Mouse (Mus musculus): ENCODE results near the gene F2rl1. TPM values are rescaled to one million over a fixed set of nuclear protein-coding genes. Genes with fewer than 3 reads are reported as not detected.
"Not testable (repeated sequence)": the region's sequence is repeated elsewhere in the genome, so short reads cannot be mapped to it uniquely, and the experiment has no call there.

Gene F2rl1
- polyA plus RNA-seq, 1 experiment from 2014 or later = 1.8 TPM

DNA sequence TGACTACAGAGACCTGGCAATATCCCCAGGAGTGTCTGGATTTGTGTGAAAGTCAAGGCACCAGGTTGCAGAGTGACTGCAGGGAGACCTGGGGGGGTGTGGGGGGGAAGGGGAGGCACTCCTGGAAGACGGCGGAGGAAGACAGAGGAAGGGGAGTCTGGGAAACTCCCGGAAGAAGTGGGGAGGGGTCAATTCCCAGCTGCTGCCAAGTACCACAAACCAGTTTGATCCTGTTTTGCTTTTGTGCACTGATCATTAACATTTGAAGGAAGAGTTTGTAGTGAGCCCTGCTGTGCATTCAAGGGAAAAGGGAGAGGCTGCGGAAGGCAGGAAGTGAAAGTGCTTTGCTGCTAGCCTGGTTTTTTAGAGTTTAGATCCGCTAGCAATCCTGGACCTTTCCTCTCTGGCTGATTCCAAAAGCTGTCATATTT, 9.1 kb upstream of the F2rl1 start:
- DNase-seq (ENCODE audit: low spot score) = no peak

DNA sequence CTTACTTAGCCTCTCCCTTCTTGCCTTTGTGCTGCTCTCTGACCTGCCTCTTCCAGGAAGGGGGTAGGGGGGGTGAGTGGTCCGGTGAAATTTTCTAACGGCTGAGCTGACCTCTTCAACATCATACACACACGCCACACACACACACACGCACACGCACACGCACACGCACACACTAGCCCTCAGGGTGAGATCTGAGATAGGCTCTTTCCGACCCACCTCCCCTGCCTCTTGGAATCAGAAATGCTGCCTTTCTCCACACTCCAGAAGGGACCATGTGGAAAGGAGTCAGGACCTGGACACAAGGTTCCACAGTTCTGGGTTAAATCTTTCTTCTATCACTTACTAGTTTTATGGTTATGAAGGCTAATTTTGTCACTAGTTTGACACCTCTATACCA, 8.6 kb upstream of the F2rl1 start:
- no peak for DNase-seq (ENCODE audit: low spot score)

DNA sequence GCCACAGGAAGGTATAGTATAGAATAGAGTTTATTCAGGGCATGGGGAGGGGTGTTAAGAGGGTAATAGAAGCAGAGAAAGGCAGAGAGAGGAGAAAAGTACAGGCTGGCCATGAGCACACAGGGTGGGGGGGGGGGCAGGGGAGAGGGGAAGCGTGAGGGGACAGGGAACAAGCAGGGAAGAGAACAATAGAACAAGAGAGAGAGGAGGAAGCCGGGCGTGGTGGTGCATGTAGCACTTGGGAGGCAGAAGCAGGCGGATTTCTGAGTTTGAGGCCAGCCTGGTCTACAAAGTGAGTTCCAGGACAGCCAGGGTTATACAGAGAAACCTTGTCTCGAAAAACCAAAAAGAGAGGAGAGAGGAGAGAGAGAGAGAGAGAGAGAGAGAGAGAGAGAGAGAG, 8.1 kb upstream of the F2rl1 start:
- DNase-seq (ENCODE audit: low spot score) = not testable (repeated sequence)

DNA sequence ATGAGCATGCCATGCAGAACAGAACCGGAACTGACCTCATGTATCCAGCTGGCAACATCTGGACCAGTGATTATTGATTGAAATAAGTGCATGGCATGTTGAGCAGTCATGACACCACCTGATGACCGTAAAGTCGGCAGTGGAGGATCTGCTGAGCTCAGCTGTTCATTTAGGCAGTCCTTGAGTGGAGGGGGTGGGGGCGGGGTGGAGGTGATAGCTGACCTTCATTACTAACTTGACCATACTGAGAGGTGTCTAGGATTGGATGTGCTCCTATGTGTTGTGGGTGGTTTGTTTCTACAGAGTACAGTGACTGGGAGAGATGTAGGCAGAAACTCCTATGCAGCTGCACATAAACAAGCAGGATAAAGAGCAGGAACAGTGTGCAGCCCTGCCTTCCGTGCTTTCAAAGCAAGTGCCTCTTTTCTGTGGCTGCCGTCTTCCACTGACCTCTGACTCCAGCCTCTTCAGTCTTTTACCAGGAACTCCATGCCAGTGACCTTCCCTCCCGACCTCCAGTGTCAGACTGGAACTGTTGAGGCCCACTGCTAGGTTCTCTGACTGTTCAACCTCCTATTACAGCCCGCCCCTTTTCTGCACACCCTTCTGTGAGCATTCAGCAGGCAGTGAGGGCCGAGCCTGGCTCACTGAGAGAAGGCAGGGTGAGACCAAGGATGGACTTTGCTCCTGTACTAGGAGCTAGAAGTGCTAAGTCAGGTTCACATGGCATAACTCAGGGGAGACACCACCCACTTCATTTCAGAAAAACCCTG, 6.4 kb upstream of the F2rl1 start:
- no peak for DNase-seq (ENCODE audit: low spot score)

DNA sequence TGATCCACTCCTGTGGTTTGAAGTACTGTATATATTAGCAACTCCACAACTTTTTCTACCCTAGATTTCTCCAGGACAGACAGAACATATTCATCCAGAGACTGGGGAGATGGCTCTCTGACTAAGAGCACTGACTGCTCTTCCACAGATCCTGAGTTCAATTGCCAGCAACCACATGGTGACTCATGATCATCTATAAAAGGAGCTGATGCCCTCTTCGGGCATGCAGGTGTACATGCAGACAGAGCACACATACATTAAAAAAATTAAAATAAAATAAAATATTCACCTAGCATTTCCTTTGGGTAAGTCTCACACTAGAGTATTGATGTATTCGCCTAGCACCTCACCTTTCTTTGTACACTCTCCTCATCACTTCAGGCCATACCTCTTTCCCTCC, 4.2 kb upstream of the F2rl1 start:
- DNase-seq (ENCODE audit: low spot score) = no peak

DNA sequence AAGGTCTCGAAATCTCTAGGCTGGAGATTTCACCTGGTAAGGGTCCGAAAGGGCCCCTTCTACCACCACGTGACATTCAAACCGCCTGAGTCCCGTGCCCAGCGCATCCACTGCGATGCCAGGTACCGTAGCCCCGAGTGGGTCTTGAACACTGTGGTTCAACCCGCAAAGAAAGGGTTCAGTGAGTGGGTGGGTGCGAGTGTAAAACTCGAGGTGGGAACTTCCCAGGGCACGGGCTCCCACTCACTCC, 678 bp downstream of the F2rl1 start:
- DNase-seq (ENCODE audit: low spot score) = no peak

DNA sequence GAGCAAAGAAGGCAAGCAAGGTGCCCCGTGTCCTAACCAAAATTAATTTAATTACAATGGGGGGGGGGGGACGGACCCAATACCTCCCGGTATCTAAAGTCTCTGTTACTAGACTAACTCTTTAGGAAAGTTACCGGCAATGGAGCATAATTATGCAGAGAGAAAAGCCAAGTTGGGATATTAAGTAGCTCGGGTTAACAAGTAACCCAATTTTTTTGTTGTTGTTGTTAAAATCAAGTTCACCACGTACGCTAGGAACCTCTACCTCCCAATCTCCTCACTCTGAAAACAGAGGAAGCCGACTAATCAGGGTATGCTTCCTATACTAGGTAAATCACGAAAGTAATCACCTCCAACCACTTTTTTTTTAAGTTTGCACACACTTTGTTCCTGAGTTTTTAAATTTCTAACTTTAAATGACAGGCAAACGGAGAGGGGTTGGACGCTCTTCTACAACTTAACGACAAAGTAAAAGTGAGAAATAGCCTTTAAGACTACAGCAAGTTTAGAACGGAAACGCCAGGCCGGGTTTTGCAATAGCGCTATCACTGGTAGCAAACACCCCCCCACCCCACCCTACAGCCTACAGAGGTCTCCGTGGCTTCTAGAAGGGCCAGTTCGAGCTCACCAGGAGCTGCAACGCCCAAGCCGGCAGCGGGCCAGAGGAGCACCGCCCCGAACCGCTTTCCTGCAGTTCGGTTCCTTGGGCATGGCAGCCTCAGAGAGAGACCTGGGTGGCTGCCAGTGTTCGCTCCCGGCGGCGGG, 1.2 kb downstream of the F2rl1 start:
- peak; percentile 23 for DNase-seq (ENCODE audit: low spot score)

DNA sequence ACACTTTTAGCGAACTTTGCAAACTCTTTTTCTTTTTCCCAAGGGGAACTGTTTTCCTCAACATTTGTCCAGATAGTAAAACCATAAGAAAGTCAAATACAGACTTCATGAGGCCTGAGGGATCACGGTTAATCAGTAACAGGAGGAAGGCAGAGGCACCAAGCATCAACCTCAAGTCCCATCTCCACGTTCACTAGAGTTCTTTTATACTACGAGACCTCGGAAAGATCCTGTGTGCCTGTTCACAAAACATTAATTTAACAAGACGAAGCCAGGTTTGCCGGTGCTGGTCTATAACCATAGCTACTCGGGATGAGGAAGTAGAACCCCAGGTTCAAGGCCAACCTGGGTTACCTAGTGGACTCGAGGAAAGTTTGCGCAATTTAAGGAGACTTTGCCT, 2.9 kb downstream of the F2rl1 start:
- DNase-seq (ENCODE audit: low spot score) = no peak

DNA sequence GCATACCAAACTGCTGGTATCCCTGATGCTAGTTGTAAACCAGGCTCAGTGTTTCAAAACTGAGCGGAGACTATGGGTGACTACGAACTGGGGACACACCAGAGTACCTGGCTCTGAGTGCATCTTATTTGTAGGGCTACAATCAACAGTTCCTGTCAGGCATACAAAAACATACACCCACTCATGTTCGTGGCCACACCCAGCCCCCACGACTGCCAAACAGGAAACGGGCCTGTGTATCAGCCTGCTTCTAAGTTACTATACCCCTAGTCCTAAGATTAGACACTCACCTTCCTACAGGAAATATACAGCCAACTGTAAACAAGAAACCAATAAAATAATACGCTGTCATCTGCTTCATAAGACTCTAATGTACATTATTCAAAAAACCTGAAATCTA, 4.0 kb downstream of the F2rl1 start:
- DNase-seq (ENCODE audit: low spot score) = no peak

DNA sequence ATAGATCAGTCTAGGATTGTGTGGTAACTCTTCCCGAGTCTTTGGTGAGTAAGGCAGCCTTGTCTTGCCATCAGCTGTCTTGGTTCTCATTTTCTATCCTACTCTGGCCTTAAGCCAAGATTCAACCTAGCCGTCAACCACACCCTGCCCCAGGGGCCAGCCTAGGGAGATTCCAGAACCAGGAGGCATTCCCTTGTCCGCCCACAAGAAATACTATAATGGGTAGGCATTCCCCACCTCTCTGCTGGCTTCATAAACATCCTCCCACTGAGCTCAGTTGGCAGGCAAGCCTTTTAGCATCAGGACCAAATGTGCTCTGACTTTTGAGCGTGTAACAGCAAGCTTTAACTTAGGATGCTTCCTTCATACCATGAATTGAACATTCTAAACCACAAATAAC, 10.3 kb downstream of the F2rl1 start:
- DNase-seq (ENCODE audit: low spot score) = no peak

DNA sequence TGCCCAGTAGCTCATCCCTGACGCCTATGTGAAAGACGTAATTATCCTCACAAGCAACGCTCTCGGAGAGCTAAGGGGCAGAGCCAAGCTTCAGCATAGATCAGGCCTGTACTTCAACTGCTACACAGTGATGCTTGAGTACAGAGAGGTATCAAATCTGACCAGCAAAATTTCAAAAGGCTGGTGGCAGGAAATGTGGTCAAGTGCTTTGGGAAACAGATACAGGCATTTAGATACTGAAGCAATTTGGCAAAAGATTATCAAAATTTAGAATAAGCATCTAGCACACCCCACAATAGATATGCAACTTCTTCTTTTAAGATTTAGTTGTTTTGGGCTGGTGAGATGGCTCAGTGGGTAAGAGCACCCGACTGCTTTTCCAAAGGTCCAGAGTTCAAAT, 15.0 kb downstream of the F2rl1 start:
- DNase-seq (ENCODE audit: low spot score) = no peak

DNA sequence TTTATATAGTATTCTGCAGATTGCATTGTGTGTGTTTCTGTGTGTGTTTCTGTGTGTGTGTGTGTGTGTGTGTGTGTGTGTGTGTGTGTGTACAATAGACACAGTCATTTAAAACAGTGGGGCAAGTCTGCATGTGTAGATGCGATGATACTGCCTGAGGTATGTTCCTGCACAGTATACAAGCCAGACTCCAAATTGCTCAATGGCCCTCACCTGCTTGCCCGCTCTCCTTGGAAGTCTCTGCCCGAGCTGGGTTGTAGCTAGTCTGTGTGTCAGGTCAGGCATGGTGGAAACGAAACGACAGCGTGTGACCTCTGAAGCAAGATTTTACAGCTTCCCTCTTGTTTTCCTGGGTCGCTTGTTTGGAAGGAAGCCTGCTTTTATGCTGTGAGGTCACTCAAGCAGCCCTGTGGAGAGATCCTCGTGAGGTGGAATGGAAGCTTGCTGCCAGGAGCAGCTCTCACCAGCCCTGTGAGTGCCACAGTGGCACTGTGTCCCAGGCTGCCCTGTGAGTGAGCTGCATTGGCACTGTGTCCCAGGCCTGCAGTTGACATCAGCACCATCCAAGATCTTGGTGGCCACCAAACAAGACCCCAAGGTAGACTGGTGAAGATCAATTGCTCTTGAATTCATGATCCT, 21.6 kb downstream of the F2rl1 start:
- DNase-seq (ENCODE audit: low spot score) = no peak

DNA sequence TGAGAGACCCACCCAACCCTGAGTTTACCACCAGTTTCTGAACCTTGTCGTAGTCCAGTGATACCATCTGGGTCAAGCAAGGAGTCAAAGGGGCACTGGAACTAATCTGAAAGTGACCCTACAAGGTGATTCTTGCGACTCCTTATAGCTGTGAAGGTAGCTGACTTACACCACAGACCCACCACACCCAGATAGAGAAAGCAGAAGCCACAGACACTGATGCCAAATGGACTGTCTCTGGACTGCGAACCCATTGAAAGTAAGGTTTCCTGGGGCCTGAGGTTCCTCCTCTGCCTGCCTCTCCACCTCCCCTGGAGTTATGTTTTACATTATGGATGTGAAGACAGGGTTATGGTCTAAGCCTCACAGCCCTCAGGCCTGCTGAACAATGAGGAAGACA, 28.4 kb downstream of the F2rl1 start:
- DNase-seq (ENCODE audit: low spot score) = no peak

DNA sequence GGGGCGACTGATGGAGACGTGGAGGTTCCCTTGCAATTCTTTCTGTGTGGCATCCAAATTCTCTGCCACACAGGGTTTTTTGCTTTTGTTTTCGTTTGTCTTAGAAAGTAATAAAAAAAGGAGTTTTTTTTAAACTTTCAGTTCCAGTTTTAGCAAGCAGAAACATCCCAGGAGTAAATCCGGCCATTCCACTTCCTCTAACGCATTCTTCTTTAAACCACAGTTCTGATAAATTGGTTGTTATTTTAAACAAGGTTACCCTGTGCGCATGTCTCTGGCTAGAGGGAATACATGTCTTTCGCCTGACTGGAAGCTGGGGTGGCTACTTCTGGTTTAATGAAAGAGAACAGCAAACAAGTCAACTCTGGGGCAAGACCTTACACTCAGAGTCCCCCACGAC, 30.2 kb downstream of the F2rl1 start:
- no peak for DNase-seq (ENCODE audit: low spot score)

DNA sequence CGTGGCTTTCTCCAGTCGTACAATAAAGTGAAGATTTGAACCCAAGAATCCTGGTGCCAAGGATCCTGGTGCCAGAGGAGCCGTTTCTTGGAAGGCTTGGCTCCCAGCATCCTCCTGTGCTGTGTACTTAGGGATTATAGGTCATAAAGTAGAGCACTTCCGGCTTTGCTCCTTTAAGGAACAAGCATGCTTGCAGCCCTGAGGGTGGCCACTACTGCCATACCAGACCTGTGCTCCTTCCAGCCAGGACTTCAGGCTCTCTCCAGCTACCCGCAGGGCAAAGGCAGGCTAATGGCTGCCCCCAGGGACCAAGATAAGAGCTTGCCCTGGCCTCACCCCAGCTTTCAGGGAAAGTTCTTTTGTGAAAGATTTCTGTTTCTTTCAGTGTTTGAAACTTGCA, 31.7 kb downstream of the F2rl1 start:
- DNase-seq (ENCODE audit: low spot score) = no peak

DNA sequence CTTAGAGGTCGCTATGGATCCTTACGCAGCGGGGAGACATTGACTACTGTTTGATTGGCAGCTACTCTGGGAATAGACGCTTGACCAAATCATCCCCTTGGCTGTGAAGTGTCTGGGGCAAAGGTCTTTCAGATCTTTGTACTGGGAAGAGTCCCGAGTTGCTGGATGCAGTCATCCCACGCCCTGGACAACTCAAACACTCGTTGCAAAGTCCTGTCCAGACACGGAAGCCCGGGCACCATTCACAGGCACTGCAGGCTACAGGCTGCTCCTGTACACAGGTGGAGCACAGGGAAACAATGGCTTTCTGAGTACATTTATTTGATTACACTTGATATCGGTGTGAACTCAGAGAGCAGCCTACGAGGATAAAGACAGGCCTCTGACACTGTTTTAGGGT, 33.7 kb downstream of the F2rl1 start:
- no peak for DNase-seq (ENCODE audit: low spot score)

DNA sequence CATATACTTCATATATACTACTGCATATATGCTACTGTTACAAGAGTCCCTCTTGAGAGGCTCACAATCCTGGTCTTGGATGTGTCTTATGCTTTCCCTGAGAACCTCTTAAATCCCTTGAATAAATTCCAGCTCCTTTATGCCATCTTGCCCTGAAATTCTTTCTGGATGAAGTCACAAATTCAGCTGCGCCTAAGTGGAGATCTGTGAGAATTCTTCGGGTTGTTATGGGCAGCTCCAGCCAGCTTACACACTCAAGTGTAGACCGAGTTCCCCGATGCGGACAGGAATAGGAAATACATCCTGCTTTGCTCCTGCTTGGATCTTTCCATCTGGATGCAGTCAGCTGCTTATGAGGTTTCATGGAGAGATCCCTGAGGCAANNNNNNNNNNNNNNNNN, 40.4 kb downstream of the F2rl1 start:
- no peak for DNase-seq (ENCODE audit: low spot score)

DNA sequence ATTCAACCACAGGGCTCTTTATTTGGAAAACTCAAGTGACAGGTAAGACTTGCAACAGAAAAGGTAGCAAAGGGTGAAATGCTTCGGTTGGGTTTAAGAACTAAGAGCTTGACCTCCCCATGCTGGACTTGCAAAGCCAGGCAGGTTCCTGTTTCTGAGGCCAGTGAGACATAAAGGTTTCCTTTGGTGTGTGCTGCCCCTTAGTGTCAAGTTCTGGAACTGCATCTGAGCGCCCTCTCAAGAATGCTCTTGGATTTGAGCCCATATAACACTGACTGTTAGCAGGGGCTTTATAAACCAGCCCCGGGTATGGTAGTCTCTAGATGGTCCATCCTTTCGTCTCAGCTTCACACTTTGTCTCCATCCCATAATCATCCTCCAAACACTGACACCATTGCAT, 43.6 kb downstream of the F2rl1 start:
- peak; percentile 75 for DNase-seq (ENCODE audit: low spot score)

DNA sequence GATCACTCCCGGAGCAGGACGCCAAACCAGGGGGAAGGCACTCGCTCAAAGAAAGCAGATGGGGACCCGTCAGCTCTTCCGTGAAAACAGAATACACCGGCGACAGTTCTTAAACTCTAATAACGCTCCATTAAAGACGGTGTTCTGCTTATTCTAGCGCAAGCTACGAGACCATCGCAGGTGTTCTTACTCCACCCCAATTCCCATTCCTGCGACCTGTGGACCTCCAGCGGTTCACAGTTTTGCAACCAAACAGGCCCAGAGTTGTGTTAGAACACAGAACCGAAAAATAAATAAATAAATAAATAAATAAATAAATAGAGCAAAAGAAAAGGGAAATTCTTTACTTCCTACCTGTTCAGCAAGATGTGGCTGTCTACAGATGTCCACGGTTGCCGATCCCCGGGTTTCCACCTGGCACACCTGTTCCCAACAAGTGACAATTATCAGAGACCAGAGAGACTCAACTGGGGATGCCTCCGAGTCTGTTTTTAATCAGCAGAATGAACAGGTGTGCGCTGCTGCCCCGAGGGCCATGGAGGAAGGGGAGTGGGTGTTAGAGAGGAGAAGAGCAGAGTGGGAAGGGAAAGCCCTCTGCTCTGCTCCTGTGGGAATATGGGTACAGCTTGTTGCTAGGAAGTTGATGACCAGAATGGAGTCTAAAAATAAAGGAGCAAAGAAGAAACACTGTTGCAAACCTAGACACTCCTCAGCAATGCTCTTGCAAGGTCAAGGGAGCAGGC, 46.2 kb downstream of the F2rl1 start, which contains the start of gene S100z:
Gene S100z (minus strand): TSS at position 51 of the 743 bp plus-strand sequence.
- DNase-seq (ENCODE audit: low spot score) = no peak

DNA sequence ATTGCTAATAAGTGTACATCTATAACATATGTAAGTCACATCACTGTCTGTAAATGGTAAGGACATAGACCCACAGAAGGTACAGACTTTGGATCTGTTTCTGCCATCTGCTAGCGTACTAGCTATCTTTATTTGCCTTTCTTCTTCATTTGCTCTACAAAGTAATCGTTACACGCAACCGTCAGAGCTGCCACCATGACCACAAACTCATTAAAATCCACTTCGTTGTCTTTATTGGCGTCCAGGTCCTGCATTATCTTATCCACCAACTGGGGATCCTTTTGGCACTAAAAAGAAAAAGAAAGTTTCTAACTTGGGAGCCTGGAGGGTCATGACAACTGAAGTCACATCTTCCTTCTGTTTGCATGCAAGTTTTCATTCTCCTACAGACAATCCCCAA, 47.9 kb downstream of the F2rl1 start:
- no peak for DNase-seq (ENCODE audit: low spot score)

DNA sequence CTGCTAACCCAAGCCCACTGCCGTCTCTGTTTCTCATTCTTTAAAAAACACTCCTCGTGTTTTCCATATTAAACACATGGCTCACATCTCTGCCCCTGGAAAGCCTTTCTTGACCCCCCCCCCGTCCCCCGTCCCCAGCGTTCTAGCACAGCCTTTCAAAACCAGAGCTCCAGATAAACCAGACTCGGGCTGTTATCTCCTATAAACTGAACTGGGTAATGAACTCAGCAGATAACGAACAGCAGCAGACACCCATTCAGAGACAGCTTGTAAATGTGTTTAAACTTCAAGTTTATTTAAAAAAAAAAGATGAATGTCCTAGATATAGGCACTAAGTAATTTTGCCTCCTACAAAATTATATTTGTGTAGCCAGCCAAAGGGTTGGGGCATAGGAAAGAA, 49.9 kb downstream of the F2rl1 start:
- DNase-seq (ENCODE audit: low spot score) = no peak

DNA sequence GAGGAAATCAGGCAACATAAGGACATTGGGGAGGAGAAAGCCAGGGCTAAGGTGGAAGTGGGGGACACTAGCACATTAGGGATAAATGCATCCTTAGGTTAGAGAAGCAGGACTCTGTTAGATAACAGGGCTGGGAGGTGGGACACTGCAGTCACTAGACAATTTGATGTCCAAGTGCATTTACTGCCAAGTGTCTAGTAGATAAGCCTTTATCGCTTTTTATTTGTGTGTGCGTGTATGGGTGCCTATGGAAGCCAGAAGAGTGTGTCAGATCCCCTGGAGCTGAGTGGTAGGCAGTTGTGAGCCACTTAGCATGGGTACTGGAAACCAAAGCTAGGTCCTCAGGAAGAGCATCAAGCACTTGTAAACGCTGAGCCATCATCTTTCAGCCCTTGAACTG, 50.7 kb downstream of the F2rl1 start:
- DNase-seq (ENCODE audit: low spot score) = no peak
